Mouse (Mus musculus) small intestine, adult 2 months (tissue): ENCODE measurements around the gene Nqo2.

Source experiments
- CTCF ChIP-seq: fragments of 200-500 bp; IDR thresholded peaks from 2 replicates; pipeline ENCODE4 v1.5.1; 2012; ENCODE audit warnings: low read depth, mild to moderate bottlenecking, control low read depth, inconsistent platforms, low read length, moderate library complexity, mixed read lengths; ENCODE audit not compliant: insufficient replicate concordance, insufficient read length; ENCODE audit errors: extremely low read depth
- POLR2A ChIP-seq: fragments of 200-500 bp; IDR thresholded peaks from 2 replicates; pipeline ENCODE4 v1.6.1; 2012; ENCODE audit warnings: low read depth, mild to moderate bottlenecking, control low read depth, inconsistent platforms, low read length, moderate library complexity

DNA sequence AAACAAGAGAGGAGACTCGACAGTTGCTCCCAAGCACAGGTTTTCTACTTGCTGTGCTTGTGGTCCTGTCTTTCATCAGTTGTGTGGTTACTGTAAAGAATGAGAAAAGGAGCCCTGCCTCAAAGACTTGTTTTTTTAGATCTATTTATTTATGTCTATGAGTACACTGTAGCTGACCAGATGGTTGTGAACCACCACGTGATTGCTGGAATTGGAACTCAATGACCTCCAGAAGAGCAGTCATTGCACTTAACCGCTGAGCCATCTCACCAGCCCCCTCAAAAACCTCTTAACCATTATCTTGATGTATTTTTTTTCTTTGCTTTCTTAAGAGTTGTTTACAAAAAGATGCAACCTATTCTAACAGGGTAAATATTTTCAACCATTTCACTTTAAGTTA is 70.9 kb downstream of the Nqo2 start:
- TF ChIP-seq POLR2A (no peak), CTCF (no peak)
